Mouse (Mus musculus): ENCODE data around the gene Hist1h4d. TPM values are rescaled to one million over a fixed set of nuclear protein-coding genes. Genes with fewer than 3 reads are reported as not detected.

Gene Hist1h4d
- total and polyA plus RNA-seq, 3 experiments, result 11.7 to 1,889 TPM; not detected in 1

GRCm38 (mm10) chr13:23593051-23593770, 11.8 kb downstream of the Hist1h4d start (continued):
- TF ChIP-seq ZKSCAN1 (IDR thresholded peaks at IDR 0.05; ENCODE audit: low read depth, low read length), result no peak
- TF ChIP-seq HCFC1 (IDR thresholded peaks at IDR 0.05; ENCODE audit: low read depth, low read length), result no peak
- TF ChIP-seq MAX (IDR thresholded peaks at IDR 0.05; ENCODE audit: low read length), result no peak
- no peak for TF ChIP-seq POLR2A (IDR thresholded peaks at IDR 0.05; ENCODE audit: control insufficient read depth in 1 of 2, insufficient read depth in 1 of 2, low read depth in 1 of 2, low read length in 2 of 2, poor library complexity in 1 of 2)
- 0 out of 2 replicates have a peak, but pooled peaks have one; percentile 9 for TF ChIP-seq RCOR1 (IDR thresholded peaks at IDR 0.05; ENCODE audit: low read depth, low read length)
- TF ChIP-seq RAD21 (IDR thresholded peaks at IDR 0.05; ENCODE audit: low read depth, low read length), result no peak
- no peak for TF ChIP-seq MAZ (IDR thresholded peaks at IDR 0.05; ENCODE audit: low read depth, low read length)

- no peaks in the 10 kb centered on the region for H3K27me3 ChIP-seq (ENCODE audit: control insufficient read depth in 1 of 2, insufficient read depth in 2 of 2, low read length in 2 of 2)
- no peak overlapping the region for H3K9ac ChIP-seq (ENCODE audit: control insufficient read depth, low read depth, low read length, poor library complexity, severe bottlenecking)
- H3K79me2 ChIP-seq (ENCODE audit: control insufficient read depth, insufficient read depth, low read length, poor library complexity), result no peaks in the 10 kb centered on the region
- no peak for TF ChIP-seq CHD1 (IDR thresholded peaks at IDR 0.05; ENCODE audit: low read depth, low read length)
- TF ChIP-seq TBP (IDR thresholded peaks at IDR 0.05; ENCODE audit: low read depth, low read length), result no peak
- no peak for TF ChIP-seq SMC3 (IDR thresholded peaks at IDR 0.05; ENCODE audit: low read depth, low read length)
- TF ChIP-seq ETS1 (IDR thresholded peaks at IDR 0.05; ENCODE audit: low read depth, low read length), result no peak
- TF ChIP-seq NELFE (IDR thresholded peaks at IDR 0.05; ENCODE audit: low read depth, low read length), result no peak
- TF ChIP-seq MAX (IDR thresholded peaks at IDR 0.05; ENCODE audit: low read length), result no peak
- no peak for TF ChIP-seq POLR2AphosphoS5 (IDR thresholded peaks at IDR 0.05; ENCODE audit: borderline replicate concordance, low read depth, low read length)
- no peak for TF ChIP-seq MYB (IDR thresholded peaks at IDR 0.05; ENCODE audit: low read depth, low read length)
- no peak for TF ChIP-seq MEF2A (IDR thresholded peaks at IDR 0.05; ENCODE audit: extremely low read depth, insufficient replicate concordance, low read depth, low read length, poor library complexity, severe bottlenecking)
- no peak for TF ChIP-seq POLR2AphosphoS2 (IDR thresholded peaks at IDR 0.05; ENCODE audit: low read length)
- no peak overlapping the region for H3K4me3 ChIP-seq (ENCODE audit: control insufficient read depth in 1 of 2, insufficient read depth in 1 of 2, low read depth in 2 of 2, low read length in 2 of 2)
- no peak for DNase-seq (ENCODE audit: low read depth, low spot score)
- peaks cover 15 to 32% of the 10 kb centered on the region in 2 experiments for H3K4me1 ChIP-seq (ENCODE audit: control insufficient read depth in 1 of 2, insufficient read depth in 2 of 2, low read length in 2 of 2)
- no peak overlapping the region for H3K27ac ChIP-seq (ENCODE audit: control insufficient read depth, low read depth, low read length)
- H3K9me3 ChIP-seq (replicated peaks; ENCODE audit: insufficient read depth, low read length), result no peaks in the 10 kb centered on the region
- H3K36me3 ChIP-seq (ENCODE audit: control insufficient read depth in 1 of 2, insufficient read depth in 2 of 2, low read length in 2 of 2), result peaks cover 0 to 32% of the 10 kb centered on the region in 2 experiments; a peak in 2 of 4 replicates
Measured at GRCm38 (mm10) chr13:23595185-23595584, 13.8 kb downstream of the Hist1h4d start.

GRCm38 (mm10) chr13:23595622-23596372, 14.4 kb downstream of the Hist1h4d start:
- 0 out of 2 replicates have a peak overlapping the region, but pooled peaks have one; percentile 26 for H3K9ac ChIP-seq (ENCODE audit: control insufficient read depth, low read depth, low read length, poor library complexity, severe bottlenecking)
- peaks cover 0 to 32% of the 10 kb centered on the region in 2 experiments; a peak in 2 of 4 replicates for H3K36me3 ChIP-seq (ENCODE audit: control insufficient read depth in 1 of 2, insufficient read depth in 2 of 2, low read length in 2 of 2)
- H3K9me3 ChIP-seq (replicated peaks; ENCODE audit: insufficient read depth, low read length), result no peaks in the 10 kb centered on the region
- peaks cover 15 to 32% of the 10 kb centered on the region in 2 experiments for H3K4me1 ChIP-seq (ENCODE audit: control insufficient read depth in 1 of 2, insufficient read depth in 2 of 2, low read length in 2 of 2)
- peak; percentile 49 for DNase-seq (ENCODE audit: low read depth, low spot score)
- no peaks in the 10 kb centered on the region for H3K27me3 ChIP-seq (ENCODE audit: control insufficient read depth in 1 of 2, insufficient read depth in 2 of 2, low read length in 2 of 2)
- H3K27ac ChIP-seq (ENCODE audit: control insufficient read depth, low read depth, low read length), result no peak overlapping the region
- H3K4me3 ChIP-seq (ENCODE audit: control insufficient read depth in 1 of 2, insufficient read depth in 1 of 2, low read depth in 2 of 2, low read length in 2 of 2), result no peak overlapping the region
- H3K79me2 ChIP-seq (ENCODE audit: control insufficient read depth, insufficient read depth, low read length, poor library complexity), result no peaks in the 10 kb centered on the region
- peak; percentile 67 for TF ChIP-seq TCF12 (IDR thresholded peaks at IDR 0.05; ENCODE audit: low read depth, low read length)
- TF ChIP-seq MAX (IDR thresholded peaks at IDR 0.05; ENCODE audit: low read length), result no peak
- TF ChIP-seq SMC3 (IDR thresholded peaks at IDR 0.05; ENCODE audit: low read depth, low read length), result no peak
- TF ChIP-seq ZMIZ1 (IDR thresholded peaks at IDR 0.05; ENCODE audit: low read depth, low read length), result no peak
- TF ChIP-seq MYC (IDR thresholded peaks at IDR 0.05; ENCODE audit: low read depth, low read length), result no peak
- no peak for TF ChIP-seq MYB (IDR thresholded peaks at IDR 0.05; ENCODE audit: low read depth, low read length)
- TF ChIP-seq JUND (IDR thresholded peaks at IDR 0.05; ENCODE audit: low read depth, low read length), result no peak
- TF ChIP-seq GABPA (IDR thresholded peaks at IDR 0.05; ENCODE audit: low read depth, low read length), result no peak
- peak; percentile 26 to 74; a peak in 3 of 4 replicates for TF ChIP-seq EP300 (IDR thresholded peaks at IDR 0.05; ENCODE audit: low read depth in 1 of 2, low read length in 2 of 2)
- TF ChIP-seq GATA1 (IDR thresholded peaks at IDR 0.05; ENCODE audit: low read depth, low read length), result peak; percentile 38; the same call in 1 of the 2 replicates
- no peak for TF ChIP-seq ZC3H11A (IDR thresholded peaks at IDR 0.05; ENCODE audit: low read depth, low read length)
- no peak for TF ChIP-seq ELF1 (IDR thresholded peaks at IDR 0.05; ENCODE audit: low read depth, low read length)
- 0 out of 2 replicates have a peak, but pooled peaks have one; percentile 11 for TF ChIP-seq RCOR1 (IDR thresholded peaks at IDR 0.05; ENCODE audit: low read depth, low read length)
- TF ChIP-seq CHD2 (IDR thresholded peaks at IDR 0.05; ENCODE audit: low read length), result no peak
- TF ChIP-seq MAFK (IDR thresholded peaks at IDR 0.05; ENCODE audit: borderline replicate concordance, low read depth, low read length), result no peak
- no peak for TF ChIP-seq CHD1 (IDR thresholded peaks at IDR 0.05; ENCODE audit: low read depth, low read length)

Measured in MEL (cell line).